In the genomic region with DNA sequence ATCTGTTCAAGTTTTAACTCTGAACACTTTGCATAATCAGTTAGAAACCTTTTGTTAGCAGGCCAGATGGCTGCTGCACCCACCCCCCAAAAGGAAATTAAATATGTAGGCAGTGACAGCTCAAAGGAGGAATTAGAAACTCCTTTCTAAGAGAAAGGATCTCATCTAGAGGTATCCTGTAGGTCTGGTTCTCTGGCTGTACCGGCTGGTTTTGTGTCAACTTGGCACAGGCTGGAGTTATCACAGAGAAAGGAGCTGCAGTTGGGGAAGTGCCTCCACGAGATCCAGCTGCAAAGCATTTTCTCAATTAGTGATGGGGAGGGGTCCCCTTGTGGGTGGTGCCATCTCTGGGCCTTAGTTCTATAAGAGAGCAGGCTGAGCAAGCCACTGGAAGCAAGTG, we compare ENCODE assay signal across 14 mouse cellular contexts.
DNase-seq lines count a peak whose midpoint lies in the region; ATAC-seq and TF ChIP-seq lines count a peak whose summit lies in the region.
"Had no signal": no experiment of that assay in that cellular context is flagged by ENCODE, and none has a peak within 500 bp of the region (broad histone marks: within the 10 kb centered on the region; RNA-seq: fewer than 3 reads in every experiment).

No protein-coding gene starts in this region.

- TF ChIP-seq CTCF in brain, embryonic 14.5 days (IDR thresholded peaks at IDR 0.05; ENCODE audit: borderline replicate concordance, extremely low read depth, insufficient read depth, insufficient read length) = no peak
- no peak for TF ChIP-seq CTCF in intestine, postnatal 0 days (IDR thresholded peaks at IDR 0.05; ENCODE audit: low read depth)

- WGBS in intestine, postnatal 0 days = 45% methylated on average over 2 of the region's 2 CpGs

- H3K9ac ChIP-seq in intestine, postnatal 0 days (ENCODE audit: low read depth, low read length) = no peak overlapping the region
- H3K9ac ChIP-seq: kidney, embryonic 15.5 days; limb, embryonic 13.5 days; liver, postnatal 0 days had no signal

- peak; percentile 24 for DNase-seq in embryo, embryonic 11 days
- DNase-seq in embryo, embryonic 9.5 days (ENCODE audit: extremely low spot score) = no peak
- DNase-seq in brain, embryonic 14.5 days (ENCODE audit: low read depth) = peak; percentile 61
- DNase-seq in frontal cortex, postnatal 36 days (ENCODE audit: low spot score in 2 of 2) = peak; percentile 31 to 62
- DNase-seq in left cerebral cortex, postnatal 36 days (ENCODE audit: low spot score in 2 of 2) = peak; percentile 16 to 37
- DNase-seq in thymus, postnatal 10 days (ENCODE audit: low spot score in 2 of 2) = no peak
- no peak for DNase-seq in thymus, postnatal 36 days
- DNase-seq: adrenal gland, adult 8-10 months; heart, postnatal 14 days; liver, postnatal 0 days; thymus, adult 18-20 months had no signal

- no peaks in the 10 kb centered on the region for H3K4me1 ChIP-seq in intestine, postnatal 0 days (replicated peaks; ENCODE audit: control insufficient read depth, insufficient read depth, low read length)
- H3K4me1 ChIP-seq: kidney, embryonic 15.5 days had no signal

- intact Hi-C loops in left cerebral cortex, postnatal 36 days (cut with DNase I) = no loop called here

- H3K4me2 ChIP-seq in intestine, postnatal 0 days (replicated peaks; ENCODE audit: low read depth) = no peak overlapping the region
- H3K4me2 ChIP-seq: kidney, embryonic 15.5 days; limb, embryonic 13.5 days had no signal

- no peak overlapping the region for H3K27ac ChIP-seq in intestine, postnatal 0 days (ENCODE audit: low read depth, low read length)
- H3K27ac ChIP-seq: kidney, embryonic 15.5 days; limb, embryonic 13.5 days had no signal

- no peaks in the 10 kb centered on the region for H3K27me3 ChIP-seq in intestine, postnatal 0 days (replicated peaks; ENCODE audit: control insufficient read depth, insufficient read depth, low read length)
- H3K27me3 ChIP-seq: kidney, embryonic 15.5 days; limb, embryonic 13.5 days had no signal

- TF ChIP-seq POLR2A in brain, embryonic 14.5 days (IDR thresholded peaks at IDR 0.05; ENCODE audit: borderline replicate concordance, extremely low read depth, insufficient read depth, insufficient read length, poor library complexity, severe bottlenecking) = no peak

- no peaks in the 10 kb centered on the region for H3K9me3 ChIP-seq in intestine, postnatal 0 days (ENCODE audit: control insufficient read depth)
- H3K9me3 ChIP-seq: kidney, embryonic 15.5 days; limb, embryonic 13.5 days had no signal

- ATAC-seq in intestine, postnatal 0 days = no peak
- ATAC-seq: liver, postnatal 0 days had no signal

- no peaks in the 10 kb centered on the region for H3K36me3 ChIP-seq in intestine, postnatal 0 days (ENCODE audit: control insufficient read depth, insufficient read depth)
- H3K36me3 ChIP-seq: kidney, embryonic 15.5 days; limb, embryonic 13.5 days had no signal

- no peak overlapping the region for H3K4me3 ChIP-seq in intestine, postnatal 0 days (ENCODE audit: low read depth, low read length)
- H3K4me3 ChIP-seq: kidney, embryonic 15.5 days; limb, embryonic 13.5 days had no signal

Comparison
In these comparisons a context has a peak if more than half of its experiments do, and no peak if none do; other contexts are left out.
1. DNase-seq: peak in embryo, embryonic 11 days (single experiment), brain, embryonic 14.5 days (single experiment), frontal cortex, postnatal 36 days (2 of 2) and left cerebral cortex, postnatal 36 days (2 of 2); none in embryo, embryonic 9.5 days (single experiment), thymus, postnatal 10 days (0 of 2) and thymus, postnatal 36 days (0 of 2).